Mouse (Mus musculus) c-Kit-positive CD71-negative TER-119-negative erythroid progenitor cells, embryonic 14.5 days (primary cell): ENCODE measurements around the gene Bcap31.
A peak's percentile ranks its signal among the peaks of the same experiment; 100 is the strongest.

Experiments
- DNase-seq: peaks from one replicate; pipeline ENCODE4 v3.0.0-alpha.2; 2013; ENCODE audit warnings: low read depth

The Bcap31 gene

GRCm38 (mm10) chrX:73676668-73677067 lies 39.3 kb downstream of the Bcap31 start:
- DNase-seq: no peak

- no peak for DNase-seq
Measured at GRCm38 (mm10) chrX:73675231-73675630, 40.7 kb downstream of the Bcap31 start.

- DNase-seq: no peak
Measured at GRCm38 (mm10) chrX:73673968-73674661, 41.9 kb downstream of the Bcap31 start.

GRCm38 (mm10) chrX:73673619-73673967 lies 42.4 kb downstream of the Bcap31 start:
- no peak for DNase-seq

DNA sequence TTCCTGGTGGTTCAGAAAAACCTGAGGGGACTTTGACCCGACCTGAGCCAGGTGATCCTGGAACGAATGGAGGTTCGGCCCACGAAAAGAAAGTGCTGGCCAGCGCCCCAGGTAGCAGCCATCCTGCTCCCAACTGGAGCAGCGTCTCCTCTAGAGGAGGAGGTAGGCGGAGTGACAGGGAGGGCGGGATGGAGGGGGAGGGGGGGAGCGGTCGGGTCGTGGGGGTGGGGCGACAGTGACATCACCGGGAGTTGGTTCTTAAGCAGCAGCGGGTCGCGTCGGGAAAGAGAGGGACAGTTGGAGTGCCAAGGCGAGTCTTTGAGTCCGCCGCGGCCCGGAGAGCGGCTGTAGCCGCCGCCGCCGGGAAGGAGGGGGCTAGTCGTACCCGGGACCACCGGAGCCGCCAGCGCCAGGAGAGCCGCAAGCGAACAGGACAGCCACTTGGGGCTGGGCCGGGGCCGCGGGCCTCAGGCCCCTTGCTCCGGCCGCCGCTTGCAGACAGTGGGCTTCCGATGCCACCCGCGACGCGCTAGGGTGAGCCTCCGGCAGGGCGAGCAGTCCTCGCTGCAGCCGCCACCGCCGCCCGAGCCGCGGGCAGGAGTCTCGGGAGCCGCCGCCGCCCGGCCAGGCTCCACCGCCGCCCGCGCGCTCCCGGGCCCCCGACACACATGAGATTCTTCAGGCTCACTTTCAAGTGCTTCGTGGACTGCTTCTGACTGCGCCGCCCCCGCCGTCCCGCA lies 42.9 kb downstream of the Bcap31 start, which contains the start of gene Slc6a8:
Gene Slc6a8, plus strand, starts transcription at position 272 of the 740 bp plus-strand sequence.
- DNase-seq: no peak

GRCm38 (mm10) chrX:73672031-73672431 lies 43.9 kb downstream of the Bcap31 start:
- no peak for DNase-seq

GRCm38 (mm10) chrX:73663143-73663542 lies 52.8 kb downstream of the Bcap31 start:
- no peak for DNase-seq

DNA sequence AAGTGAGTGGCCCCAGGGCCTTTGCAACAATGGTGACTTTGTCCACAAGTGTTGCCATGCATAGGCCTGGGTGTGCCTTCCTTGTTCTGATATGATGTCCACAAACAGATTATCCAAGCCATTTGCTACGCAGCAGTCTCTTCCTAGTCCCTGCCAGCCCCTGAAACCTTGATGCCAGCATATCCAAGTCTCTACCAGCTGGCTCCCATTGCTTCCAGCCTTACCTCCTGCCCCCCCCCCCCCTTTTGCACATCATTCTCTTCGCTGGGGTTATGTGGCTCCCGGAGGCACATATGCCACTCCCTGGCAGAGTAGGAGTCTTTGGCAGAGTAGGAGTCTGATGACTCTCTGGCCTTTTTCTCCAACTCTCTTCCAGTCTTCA lies 55.7 kb downstream of the Bcap31 start:
- DNase-seq: no peak

DNA sequence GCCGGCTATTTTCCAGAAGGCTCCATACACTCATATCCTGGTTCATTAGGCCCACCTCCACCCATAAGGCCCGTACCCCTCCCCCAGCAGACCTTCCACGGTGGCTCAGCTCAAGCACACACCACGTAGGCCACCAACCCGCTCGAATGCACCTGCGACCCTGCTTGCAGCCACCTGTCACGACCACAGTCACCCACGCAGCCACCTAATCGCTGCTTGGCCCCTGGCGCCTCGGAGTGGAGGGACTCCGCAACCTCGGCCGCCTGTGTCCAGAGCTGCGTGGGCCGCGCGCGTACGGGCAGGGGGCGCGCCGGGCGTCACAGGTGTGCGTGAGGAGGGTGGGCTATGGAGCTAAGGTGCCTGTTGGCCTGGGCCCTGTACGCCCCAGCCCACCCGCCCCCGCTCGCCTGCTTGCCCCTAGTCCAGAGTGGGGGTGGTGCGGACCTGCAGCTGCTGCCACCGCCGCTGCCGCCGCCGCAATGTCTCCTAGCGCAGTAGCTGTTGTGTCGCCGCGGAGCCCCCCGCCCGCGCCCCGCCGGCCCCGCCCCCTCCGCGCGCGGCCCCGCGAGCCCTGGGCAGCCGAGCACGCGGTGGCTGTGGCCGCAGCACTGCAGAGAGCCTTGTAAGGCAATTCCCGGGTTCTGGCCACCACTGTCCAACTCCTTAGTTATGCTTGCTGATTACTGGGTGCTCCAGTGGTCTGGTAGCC lies 56.2 kb downstream of the Bcap31 start, which contains the start of gene Pnck:
Gene Pnck, minus strand, starts transcription at position 543 of the 709 bp plus-strand sequence.
- DNase-seq: no peak

DNA sequence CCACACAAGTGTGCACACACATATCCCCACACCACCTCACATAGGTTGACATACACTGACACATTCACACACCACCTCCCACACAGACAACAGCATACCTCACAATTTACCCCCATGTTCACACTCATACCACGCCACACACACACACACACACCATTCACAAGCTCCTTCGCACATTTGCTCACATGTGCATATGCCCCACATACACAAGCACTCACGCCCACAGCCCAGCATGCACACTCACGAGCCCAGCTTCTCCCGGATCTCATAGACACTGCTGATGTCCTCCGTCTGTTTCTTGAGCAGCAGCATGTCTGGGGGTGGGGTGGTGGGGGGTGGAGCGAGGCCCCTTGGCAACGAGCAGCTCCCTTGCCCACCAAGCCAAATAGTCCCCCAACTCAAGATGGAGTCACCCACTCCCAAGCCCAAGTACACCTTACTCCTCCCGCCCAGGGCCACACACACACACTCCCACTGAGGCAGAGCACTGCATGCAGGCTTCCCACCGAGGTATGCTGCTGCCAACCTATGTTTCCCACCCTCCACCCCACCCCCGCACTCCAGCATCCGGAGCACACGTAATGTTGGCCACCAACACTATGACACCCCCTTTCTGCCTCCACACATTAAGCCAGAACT lies 56.9 kb downstream of the Bcap31 start:
- DNase-seq: no peak

DNA sequence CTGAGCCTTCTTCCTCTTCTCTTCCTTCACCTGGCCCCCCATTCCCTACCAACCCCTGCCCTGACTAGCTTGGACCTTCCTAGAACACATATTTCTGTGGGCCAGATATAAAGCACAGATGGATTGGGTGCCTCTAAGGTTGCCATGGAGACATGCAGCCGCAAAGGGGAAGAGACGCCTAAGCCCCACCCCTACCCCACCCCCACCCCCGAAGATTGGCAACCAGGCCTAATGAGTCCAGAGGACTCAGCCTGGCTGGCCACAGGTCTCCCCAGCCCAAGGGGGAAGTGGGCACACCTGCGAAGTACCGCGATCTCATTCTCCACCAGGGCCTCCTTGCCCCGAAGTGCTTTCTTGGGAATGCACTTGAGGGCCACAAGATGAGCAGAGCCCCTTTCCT lies 57.6 kb downstream of the Bcap31 start:
- DNase-seq: no peak

DNA sequence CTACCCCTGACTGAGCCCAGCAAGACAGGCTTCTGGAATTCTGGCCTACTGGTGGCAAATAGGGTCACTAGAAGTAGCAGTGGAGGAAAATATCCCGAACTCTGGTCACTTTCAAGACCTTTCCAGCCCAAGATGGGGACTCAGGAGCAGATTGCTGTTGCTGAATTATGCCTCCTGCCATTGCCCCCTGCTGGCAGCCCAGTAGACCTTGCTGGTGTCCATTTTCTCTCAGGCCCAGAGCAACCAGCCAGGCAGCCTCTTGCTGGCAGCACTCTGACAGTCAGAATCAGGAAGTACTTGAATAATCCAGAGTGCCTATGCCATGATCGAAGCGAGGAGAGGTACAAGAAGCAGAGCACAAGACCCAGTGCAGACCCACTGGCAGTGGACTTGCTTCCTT lies 60.4 kb downstream of the Bcap31 start:
- peak; percentile 26 for DNase-seq

DNA sequence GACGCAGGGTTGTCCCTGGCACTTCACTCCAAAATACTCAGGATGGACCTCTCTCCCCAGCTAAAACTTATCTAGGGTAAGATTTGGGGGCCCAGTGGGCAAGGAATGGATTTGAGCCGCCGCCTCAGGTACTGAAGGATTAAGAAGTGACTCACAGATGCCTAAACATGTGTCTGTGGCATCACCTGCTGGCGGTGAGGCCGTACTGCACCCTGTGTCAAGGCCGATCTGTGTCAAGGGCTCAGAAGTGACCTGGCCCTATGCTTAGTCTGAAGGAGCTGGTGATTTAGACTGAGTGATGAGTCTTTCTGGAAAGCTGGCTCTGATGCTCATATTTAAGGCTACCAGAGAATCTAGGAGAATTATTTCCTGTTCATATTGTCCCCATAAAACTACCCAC lies 61.8 kb downstream of the Bcap31 start:
- DNase-seq: peak; percentile 60

DNA sequence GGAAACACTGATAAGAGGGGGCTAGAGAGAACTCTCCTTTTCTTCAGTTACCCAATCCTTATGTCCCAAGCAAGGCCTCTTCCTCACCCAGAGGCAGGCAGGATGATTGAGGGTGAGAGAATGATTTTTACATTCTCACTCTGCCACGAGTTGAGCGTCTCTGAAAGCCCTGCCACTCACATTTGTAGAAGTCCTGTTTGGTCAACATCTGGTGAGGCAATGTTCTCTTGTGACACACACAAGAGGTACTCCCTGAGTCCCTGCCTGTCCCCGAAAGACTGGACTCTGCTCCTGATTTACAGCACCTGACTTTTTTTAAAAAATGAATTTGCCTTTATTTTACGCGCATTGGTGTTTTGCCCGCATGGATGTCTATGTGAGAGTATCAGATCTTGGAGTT lies 62.6 kb downstream of the Bcap31 start:
- no peak for DNase-seq

GRCm38 (mm10) chrX:73650869-73651268 lies 65.1 kb downstream of the Bcap31 start:
- DNase-seq: no peak

- DNase-seq: no peak
Measured at GRCm38 (mm10) chrX:73645121-73645520, 70.9 kb downstream of the Bcap31 start.

DNA sequence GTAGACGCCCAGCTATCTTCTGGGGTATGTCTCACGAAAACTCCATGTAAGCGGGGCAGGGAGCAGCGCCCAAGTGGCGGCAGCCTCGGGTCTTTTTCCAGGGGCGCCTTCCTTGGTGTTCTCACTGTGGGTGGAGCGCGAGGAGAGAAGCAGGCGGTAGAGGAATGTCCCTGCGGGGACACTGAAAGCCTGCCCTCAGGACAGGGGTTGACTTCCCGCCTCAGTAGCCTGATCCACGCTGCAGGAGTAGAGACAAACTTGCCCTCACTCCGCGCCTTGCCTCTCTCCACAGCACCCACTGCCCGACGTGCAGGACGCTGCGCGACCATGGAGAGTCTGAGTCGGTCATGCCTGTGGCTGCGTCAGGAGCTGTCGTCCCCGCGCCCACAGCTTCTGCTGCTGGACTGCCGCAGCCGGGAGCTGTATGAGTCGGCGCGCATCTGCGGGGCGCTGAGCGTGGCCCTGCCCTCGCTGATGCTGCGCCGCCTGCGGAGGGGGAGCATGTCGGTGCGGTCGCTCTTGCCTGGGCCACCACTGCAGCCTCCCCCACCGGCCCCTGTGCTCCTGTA lies 76.0 kb downstream of the Bcap31 start:
- DNase-seq: no peak

DNA sequence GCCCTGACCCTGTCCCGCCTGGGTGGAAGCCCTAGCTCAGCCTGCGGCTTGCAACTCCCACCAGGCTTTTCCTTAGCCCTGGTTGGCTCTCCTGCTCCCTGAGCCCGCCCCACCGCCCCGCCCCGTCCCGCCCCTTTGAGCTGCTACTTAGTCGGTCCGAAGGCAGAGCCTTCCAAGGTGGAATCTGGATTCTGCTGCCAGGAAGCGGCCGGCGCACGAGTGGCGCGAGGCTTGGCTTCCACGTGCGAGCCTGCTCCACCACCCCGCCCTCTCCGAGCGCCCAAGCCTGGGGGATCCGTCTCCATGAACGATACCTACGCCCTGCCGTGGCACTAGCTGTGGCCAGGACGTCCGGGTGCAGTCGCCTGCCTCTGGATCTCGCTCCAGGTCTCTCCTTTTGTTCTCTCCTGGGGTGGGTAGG lies 76.7 kb downstream of the Bcap31 start, which contains the start of gene Dusp9:
Gene Dusp9, plus strand, starts transcription at position 165 of the 421 bp plus-strand sequence.
- DNase-seq: peak; percentile 23

- DNase-seq: no peak
Measured at GRCm38 (mm10) chrX:73637415-73637814, 78.6 kb downstream of the Bcap31 start.
